Mouse (Mus musculus) kidney, adult 2 months (tissue): ENCODE data around the gene Gm11214. TPM values are rescaled to one million over a fixed set of nuclear protein-coding genes. Genes with fewer than 3 reads are reported as not detected.

ENCODE experiments used
- DNase-seq: peaks from one replicate; pipeline ENCODE4 v3.0.0; 2021
- H3K27ac ChIP-seq: fragments of 200-500 bp; 2 replicates; pipeline ENCODE4 v1.5.1; 2012; ENCODE audit warnings: low read depth, low read length, control low read depth, inconsistent platforms; ENCODE audit not compliant: insufficient read depth
- H3K27me3 ChIP-seq: fragments of 200-500 bp; replicated peaks from 2 replicates; pipeline ENCODE4 v1.6.1; 2012; ENCODE audit warnings: mild to moderate bottlenecking, moderate library complexity, low read length, inconsistent platforms; ENCODE audit not compliant: control insufficient read depth, insufficient read depth
- H3K36me3 ChIP-seq: fragments of 200-500 bp; 2 replicates; pipeline ENCODE4 v1.6.1; 2012; ENCODE audit warnings: mild to moderate bottlenecking, moderate library complexity, low read length, inconsistent platforms; ENCODE audit not compliant: control insufficient read depth, insufficient read depth
- H3K4me1 ChIP-seq: fragments of 200-500 bp; 2 replicates; pipeline ENCODE4 v1.6.1; 2011; ENCODE audit warnings: low read length; ENCODE audit not compliant: control insufficient read depth, insufficient read depth
- H3K4me3 ChIP-seq: fragments of 200-500 bp; 2 replicates; pipeline ENCODE4 v1.5.1; 2011; ENCODE audit warnings: mild to moderate bottlenecking, low read depth, low read length, control low read depth; ENCODE audit not compliant: insufficient read depth
- CTCF ChIP-seq: fragments of 200-500 bp; conservative IDR thresholded peaks from 2 replicates; pipeline ENCODE4 v1.5.1; 2011; ENCODE audit warnings: low read depth, mild to moderate bottlenecking, control low read depth, low read length, moderate library complexity, mixed read lengths; ENCODE audit not compliant: insufficient read depth, insufficient read length
- POLR2A ChIP-seq: fragments of 200-500 bp; IDR thresholded peaks from one replicate; pipeline ENCODE4 v1.6.1; 2011; ENCODE audit warnings: low read depth, low read length, control low read depth
- WGBS: fragments of 180-500 bp; shearing (Covaris S2); methylation state at CpG from one replicate; pipeline ENCODE4 v1.1.7; 2018; 5-methylcytosine and 5-hydroxymethylcytosine counted together
- polyA plus RNA-seq: library from polyadenylated mRNA; depleted of rRNA; stranded (reverse); fragments of >200 nt; gene quantifications from 2 replicates; pipeline ENCODE4 v1.2.3, GENCODE M21; 2012; rRNA removed

Gene Gm11214
- polyA plus RNA-seq, 1 experiment = not detected

GRCm38 (mm10) chr4:63627111-63627510, 36.1 kb downstream of the Gm11214 start:
- no peak overlapping the region for H3K4me3 ChIP-seq
- no peak overlapping the region for H3K27ac ChIP-seq
- WGBS = 83% methylated on average over 8 of the region's 8 CpGs
- H3K27me3 ChIP-seq = no peaks in the 10 kb centered on the region
- H3K36me3 ChIP-seq = no peaks in the 10 kb centered on the region
- DNase-seq = no peak
- no peaks in the 10 kb centered on the region for H3K4me1 ChIP-seq
- TF ChIP-seq POLR2A (no peak), CTCF (no peak)

DNA sequence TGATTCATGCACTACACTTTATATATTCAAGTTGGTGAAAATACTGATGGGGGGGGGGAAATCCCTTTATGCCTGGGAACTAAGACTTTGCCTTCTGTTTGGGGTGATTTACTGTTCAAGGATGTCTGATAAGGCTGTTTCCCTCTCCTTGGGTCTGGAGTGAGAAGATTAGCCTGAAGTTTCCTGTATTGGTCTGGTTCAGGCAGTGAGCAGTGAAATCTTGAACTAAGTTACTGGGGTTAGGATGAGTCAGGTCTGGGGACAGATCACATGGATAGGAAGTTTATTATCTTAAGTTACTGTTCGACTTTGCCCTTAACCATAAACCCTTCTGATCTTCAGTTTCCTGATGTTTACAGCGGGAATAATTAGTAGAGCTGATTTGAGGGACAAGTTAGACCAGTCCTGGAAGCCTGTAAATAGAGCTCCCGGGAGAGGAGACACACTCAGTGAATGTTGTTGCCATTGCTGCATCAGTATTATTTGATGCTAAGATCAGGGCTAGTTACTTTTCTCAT, 37.6 kb downstream of the Gm11214 start:
- 37% methylated on average over 3 of the region's 3 CpGs for WGBS

GRCm38 (mm10) chr4:63622378-63622835, 40.8 kb downstream of the Gm11214 start, which contains the start of gene Tex48:
Gene Tex48, minus strand, starts transcription at chr4:63622428.
- Histone ChIP-seq H3K4me3 (no peak within 1 kb of the TSS), H3K27ac (no peak within 1 kb of the TSS), H3K4me1 (no peaks in the 10 kb centered on the region), H3K36me3 (no peaks in the 10 kb centered on the region), H3K27me3 (no peaks in the 10 kb centered on the region)
- WGBS = 61% methylated on average over 5 of the region's 5 CpGs
- TF ChIP-seq POLR2A (no peak), CTCF (peak; percentile 46)
- no peak for DNase-seq

More for the DNA sequence above, 37.6 kb downstream of the Gm11214 start:
- no peaks in the 10 kb centered on the region for H3K4me1 ChIP-seq
- H3K27me3 ChIP-seq = no peaks in the 10 kb centered on the region
- no peaks in the 10 kb centered on the region for H3K36me3 ChIP-seq
- TF ChIP-seq POLR2A (no peak), CTCF (no peak)
- no peak overlapping the region for H3K27ac ChIP-seq
- DNase-seq = no peak
- no peak overlapping the region for H3K4me3 ChIP-seq

GRCm38 (mm10) chr4:63621861-63622260, 41.3 kb downstream of the Gm11214 start:
- 70% methylated on average over 2 of the region's 2 CpGs for WGBS
- no peak for DNase-seq

More at GRCm38 (mm10) chr4:63621861-63622260, 41.3 kb downstream of the Gm11214 start:
- Histone ChIP-seq H3K27me3 (no peaks in the 10 kb centered on the region), H3K4me1 (no peaks in the 10 kb centered on the region), H3K4me3 (no peak overlapping the region), H3K36me3 (no peaks in the 10 kb centered on the region), H3K27ac (no peak overlapping the region)
- TF ChIP-seq POLR2A (no peak), CTCF (no peak)

Other genes starting within 250 kb of the Gm11214 start
- gene Whrn, start 167.4 kb downstream of the Gm11214 start, polyA plus RNA-seq = 20.3 and 22.7 TPM in 2 replicates
- 76.1 and 117 TPM in 2 replicates for gene Atp6v1g1, start 118.6 kb downstream of the Gm11214 start, polyA plus RNA-seq
- 9.1 and 10.1 TPM in 2 replicates for gene Tmem268, start 104.6 kb downstream of the Gm11214 start, polyA plus RNA-seq
- gene Gm11213, start 58.1 kb downstream of the Gm11214 start, polyA plus RNA-seq = not detected in 2 replicates
- not detected in 2 replicates for gene Tex48, start 41.0 kb downstream of the Gm11214 start, polyA plus RNA-seq
- gene Tnfsf15, start 81.7 kb upstream of the Gm11214 start, polyA plus RNA-seq = 0.55 and 0.96 TPM in 2 replicates
- 0.03 and 0.14 TPM in 2 replicates for gene Tnfsf8, start 198.0 kb upstream of the Gm11214 start, polyA plus RNA-seq